ENCODE assay signal across 30 mouse cellular contexts in the genomic region with DNA sequence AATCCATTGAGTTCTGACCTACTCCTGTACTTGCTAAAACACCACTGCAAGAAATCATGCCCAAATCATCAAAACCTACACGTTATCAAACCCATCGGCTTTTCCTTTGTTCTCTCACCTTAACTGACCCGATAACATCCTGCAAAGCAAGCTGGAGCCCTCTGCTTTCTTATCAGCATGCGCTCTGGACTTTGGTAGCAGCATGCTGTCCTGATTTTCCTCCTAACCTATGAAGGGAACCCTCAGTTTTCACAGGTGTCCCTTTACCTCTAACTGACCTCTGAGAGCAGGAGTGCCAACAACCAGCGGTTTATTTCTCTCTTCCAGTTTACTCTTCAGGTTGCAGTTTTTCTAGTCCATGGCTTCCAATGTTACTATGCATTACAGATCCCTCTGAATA. TPM values are rescaled to one million over a fixed set of nuclear protein-coding genes. Genes with fewer than 3 reads are reported as not detected.
A peak's percentile ranks its signal among the peaks of the same experiment; 100 is the strongest.
DNase-seq lines count a peak whose midpoint lies in the region; ATAC-seq lines count a peak whose summit lies in the region.
"Had no signal": no experiment of that assay in that cellular context is flagged by ENCODE, and none has a peak within 500 bp of the region (broad histone marks: within the 10 kb centered on the region; RNA-seq: fewer than 3 reads in every experiment).

No protein-coding gene starts in this region.

- H3K27ac ChIP-seq in liver, embryonic 11.5 days (ENCODE audit: low read depth, low read length), result no peak overlapping the region
- no peak overlapping the region for H3K27ac ChIP-seq in liver, embryonic 12.5 days
- no peak overlapping the region for H3K27ac ChIP-seq in liver, embryonic 16.5 days (ENCODE audit: low read length)
- H3K27ac ChIP-seq: embryonic facial prominence, embryonic 12.5 days; embryonic facial prominence, embryonic 15.5 days; gastrocnemius, adult 2 months; heart, embryonic 15.5 days; hindbrain, embryonic 10.5 days; hindbrain, embryonic 13.5 days had no signal

- 52% methylated on average over 5 of the region's 5 CpGs for WGBS in liver, embryonic 11.5 days
- 48% methylated on average over 5 of the region's 5 CpGs for WGBS in liver, embryonic 12.5 days (ENCODE audit: insufficient replicate concordance)
- 53% methylated on average over 5 of the region's 5 CpGs for WGBS in liver, embryonic 16.5 days (ENCODE audit: insufficient replicate concordance)

- no peak overlapping the region for H3K4me2 ChIP-seq in liver, embryonic 11.5 days
- no peak overlapping the region for H3K4me2 ChIP-seq in liver, embryonic 12.5 days
- no peak overlapping the region for H3K4me2 ChIP-seq in liver, embryonic 16.5 days (ENCODE audit: low read depth, low read length)
- H3K4me2 ChIP-seq: embryonic facial prominence, embryonic 12.5 days; embryonic facial prominence, embryonic 15.5 days; heart, embryonic 12.5 days; heart, embryonic 15.5 days; hindbrain, embryonic 13.5 days had no signal

- H3K4me1 ChIP-seq in liver, embryonic 11.5 days (replicated peaks; ENCODE audit: control insufficient read depth, insufficient read depth, low read length), result no peaks in the 10 kb centered on the region
- H3K4me1 ChIP-seq in liver, embryonic 12.5 days, result no peaks in the 10 kb centered on the region
- no peaks in the 10 kb centered on the region for H3K4me1 ChIP-seq in liver, embryonic 16.5 days (ENCODE audit: control insufficient read depth, low read depth, low read length)
- H3K4me1 ChIP-seq: heart, embryonic 12.5 days had no signal

- peak; percentile 47; the same call in 1 of the 2 replicates for ATAC-seq in liver, embryonic 11.5 days (replicated peaks; ENCODE audit: low FRiP score)
- 0 out of 2 replicates have a peak, but pooled peaks have one; percentile 24 for ATAC-seq in liver, embryonic 12.5 days
- ATAC-seq in liver, embryonic 16.5 days (ENCODE audit: low read depth), result peak; percentile 62
- ATAC-seq: forebrain, embryonic 14.5 days; forebrain, postnatal 0 days; Patski had no signal

- H3K9me3 ChIP-seq in liver, embryonic 11.5 days (ENCODE audit: control insufficient read depth, low read length), result no peaks in the 10 kb centered on the region
- no peaks in the 10 kb centered on the region for H3K9me3 ChIP-seq in liver, embryonic 12.5 days (replicated peaks)
- no peaks in the 10 kb centered on the region for H3K9me3 ChIP-seq in liver, embryonic 16.5 days (replicated peaks; ENCODE audit: control insufficient read depth, low read length)
- H3K9me3 ChIP-seq: embryonic facial prominence, embryonic 12.5 days; embryonic facial prominence, embryonic 15.5 days; G1E; heart, embryonic 12.5 days; heart, embryonic 15.5 days; hindbrain, embryonic 10.5 days had no signal

- H3K4me3 ChIP-seq in liver, embryonic 11.5 days (ENCODE audit: low read depth, low read length), result no peak overlapping the region
- H3K4me3 ChIP-seq in liver, embryonic 12.5 days, result no peak overlapping the region
- no peak overlapping the region for H3K4me3 ChIP-seq in liver, embryonic 16.5 days (ENCODE audit: low read depth, low read length)
- H3K4me3 ChIP-seq: embryonic facial prominence, embryonic 12.5 days; embryonic facial prominence, embryonic 15.5 days; gastrocnemius, adult 2 months; heart, embryonic 12.5 days; heart, embryonic 15.5 days; hindbrain, embryonic 10.5 days; hindbrain, embryonic 13.5 days had no signal

- no peak for DNase-seq in liver, embryonic 11.5 days (ENCODE audit: low spot score)
- DNase-seq in liver, result no peak
- DNase-seq in right cerebral cortex, postnatal 4 days, result no peak
- no peak for DNase-seq in thymus, postnatal 10 days (ENCODE audit: low spot score in 2 of 2)
- no peak for DNase-seq in spleen, postnatal 10 days (ENCODE audit: low spot score in 2 of 2)
- DNase-seq: adrenal gland, adult 2 months; adrenal gland, postnatal 14 days; B cell, adult 2 months; cerebellum, adult 11 months; cerebellum, adult 2 months; cerebellum, adult 9-11 months; cerebellum, postnatal 25 days; forebrain, postnatal 0 days; gastrocnemius, adult 2 months; gastrocnemius, postnatal 14 days; heart, adult 11 months; heart, postnatal 10 days; heart, postnatal 36 days had no signal

- H3K9ac ChIP-seq in liver, embryonic 11.5 days (ENCODE audit: low read depth, low read length), result no peak overlapping the region
- H3K9ac ChIP-seq in liver, embryonic 12.5 days, result no peak overlapping the region
- no peak overlapping the region for H3K9ac ChIP-seq in liver, embryonic 16.5 days (ENCODE audit: low read depth, low read length)
- H3K9ac ChIP-seq: embryonic facial prominence, embryonic 12.5 days; embryonic facial prominence, embryonic 15.5 days; forebrain, postnatal 0 days; heart, embryonic 12.5 days; heart, embryonic 15.5 days; hindbrain, embryonic 13.5 days had no signal

- no peaks in the 10 kb centered on the region for H3K27me3 ChIP-seq in liver, embryonic 11.5 days (replicated peaks; ENCODE audit: control insufficient read depth, insufficient read depth, low read length)
- no peaks in the 10 kb centered on the region for H3K27me3 ChIP-seq in liver, embryonic 12.5 days (replicated peaks)
- no peaks in the 10 kb centered on the region for H3K27me3 ChIP-seq in liver, embryonic 16.5 days (ENCODE audit: control insufficient read depth, insufficient read depth, low read depth, low read length)
- H3K27me3 ChIP-seq: CH12.LX; embryonic facial prominence, embryonic 12.5 days; embryonic facial prominence, embryonic 15.5 days; heart, embryonic 12.5 days; heart, embryonic 15.5 days; hindbrain, embryonic 13.5 days; Patski had no signal

- no peaks in the 10 kb centered on the region for H3K36me3 ChIP-seq in liver, embryonic 11.5 days (ENCODE audit: control insufficient read depth, insufficient read depth, low read length)
- H3K36me3 ChIP-seq in liver, embryonic 12.5 days, result no peaks in the 10 kb centered on the region
- no peaks in the 10 kb centered on the region for H3K36me3 ChIP-seq in liver, embryonic 16.5 days (ENCODE audit: control insufficient read depth, insufficient read depth)
- H3K36me3 ChIP-seq: embryonic facial prominence, embryonic 12.5 days; embryonic facial prominence, embryonic 15.5 days; G1E; heart, embryonic 12.5 days; heart, embryonic 15.5 days; hindbrain, embryonic 10.5 days; hindbrain, embryonic 13.5 days had no signal

RNA-seq across cellular contexts. Expression of a gene that starts 48.5 kb away (rescaled TPM):
- 3.7 and 4.8 TPM in 2 replicates for polyA plus RNA-seq in liver, embryonic 11.5 days (2014; fragmentation: Nextera tagmentation; extraction: Ambion mirVana)
- 1.7 and 1.9 TPM in 2 replicates for polyA plus RNA-seq in liver, embryonic 12.5 days (2016; fragmentation: Nextera tagmentation; extraction: Ambion mirVana)
- 0.94 and 1.1 TPM in 2 replicates for polyA plus RNA-seq in liver, embryonic 16.5 days (2015; fragmentation: Nextera tagmentation; extraction: Ambion mirVana)
- polyA plus RNA-seq: adrenal gland, adult 2 months; G1E had no signal
